Mouse (Mus musculus) liver, adult 2 months (tissue): ENCODE measurements at regions not wholly inside any gene's neighbourhood (a gene's known extent, or its start where the extent isn't known, plus 50 kb on each side); places are given as distances from the start of the nearest gene placed in this dataset.

ENCODE experiments used
- CTCF ChIP-seq: fragments of 200-500 bp; IDR thresholded peaks from 2 replicates; pipeline ENCODE4 v1.5.1; 2011; ENCODE audit warnings: low read depth, low read length, control low read depth
- POLR2A ChIP-seq: fragments of 200-500 bp; IDR thresholded peaks from 2 replicates; pipeline ENCODE4 v1.6.1; 2011; ENCODE audit warnings: low read length, control low read depth; ENCODE audit not compliant: insufficient read depth; ENCODE audit errors: extremely low read depth

GRCm38 (mm10) chr2:148197375-148198015 is 150.7 kb upstream of the Foxa2 start:
- TF ChIP-seq POLR2A (no peak), CTCF (no peak)
